Mouse (Mus musculus) E14TG2a.4 (cell line): Measurements from ENCODE around the gene Apoc2.

ENCODE experiments used
- CTCF ChIP-seq: conservative IDR thresholded peaks from 2 replicates; pipeline ENCODE4 v1.5.1; 2014; ENCODE audit warnings: low read length
- NANOG ChIP-seq: IDR thresholded peaks from 2 replicates; pipeline ENCODE4 v1.6.1; 2014; ENCODE audit warnings: borderline replicate concordance, low read length, mixed read lengths

DNA sequence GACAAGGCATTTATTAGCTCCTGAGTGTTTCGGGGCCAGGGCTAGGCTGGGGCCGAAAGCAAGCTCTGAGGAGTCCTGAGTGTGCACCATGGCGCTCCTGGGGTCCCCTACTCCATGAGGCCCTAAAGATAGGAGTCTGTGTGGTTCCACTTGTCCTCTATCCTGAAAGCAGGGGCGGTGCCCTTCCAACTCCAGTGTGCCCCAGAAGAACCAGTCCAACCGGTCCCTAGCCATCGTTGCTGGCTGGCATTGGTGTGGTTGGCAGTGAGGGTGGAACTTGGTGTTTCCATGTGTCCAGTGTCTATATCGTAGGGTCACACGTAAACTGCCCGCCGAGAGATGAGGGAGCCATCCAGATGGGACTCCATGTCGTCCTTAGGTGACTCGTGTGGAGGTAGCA lies 46.4 kb upstream of the Apoc2 start:
- TF ChIP-seq CTCF (no peak), NANOG (no peak)
